Mouse (Mus musculus) bone marrow, adult 2 months (tissue): ENCODE data around the gene Son.

ENCODE experiments used
- CTCF ChIP-seq: fragments of 200-500 bp; IDR thresholded peaks from 2 replicates; pipeline ENCODE4 v1.5.1; 2011; ENCODE audit warnings: low read length, control low read depth; ENCODE audit not compliant: control insufficient read depth, insufficient read depth
- POLR2A ChIP-seq: fragments of 200-500 bp; IDR thresholded peaks from 2 replicates; pipeline ENCODE4 v1.6.1; 2011; ENCODE audit warnings: low read depth, mild to moderate bottlenecking, control low read depth, low read length, borderline replicate concordance; ENCODE audit not compliant: control insufficient read depth

DNA sequence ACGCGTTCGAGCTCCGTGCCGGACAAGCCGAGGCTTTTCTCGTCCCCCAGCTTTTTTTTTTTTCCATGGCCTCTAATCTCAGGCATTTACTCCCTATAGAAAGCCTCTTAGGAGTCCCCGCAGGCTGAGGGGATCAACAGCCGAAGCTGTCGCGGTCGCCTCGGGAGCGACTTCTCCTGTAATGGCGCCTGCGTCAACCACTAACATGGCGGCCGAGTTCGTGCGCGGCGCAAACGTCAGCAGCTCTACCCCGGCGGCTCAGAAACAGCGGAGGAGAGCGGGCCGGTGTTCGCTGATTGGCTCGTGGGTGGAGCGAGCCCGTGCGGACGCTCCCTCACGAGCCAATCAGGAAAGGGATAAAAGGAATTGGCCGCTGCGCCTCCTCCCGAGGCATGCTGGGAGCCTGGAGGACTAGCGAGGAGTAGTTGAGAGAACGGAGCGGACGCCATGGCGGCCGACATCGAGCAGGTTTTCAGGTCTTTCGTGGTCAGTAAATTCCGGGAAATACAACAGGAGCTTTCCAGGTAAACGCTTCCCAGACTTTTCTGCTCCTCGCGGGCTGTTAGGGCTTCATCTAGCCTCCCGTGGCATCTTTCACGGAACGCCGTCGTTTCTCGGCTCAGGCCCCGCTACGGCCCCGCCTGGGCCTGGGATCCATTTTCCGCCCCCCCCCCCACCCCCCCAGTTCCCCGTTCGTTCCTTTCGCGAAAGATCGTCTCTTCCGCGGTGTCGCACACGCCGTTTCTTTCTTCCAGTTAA, at the start of gene Son:
- TF ChIP-seq POLR2A (peak; percentile 96), CTCF (no peak)
